Mouse (Mus musculus) T-helper 17 cell (primary cell): ENCODE measurements around the gene Ypel3.

Source experiments
- in situ Hi-C, 2 experiments: fragments of 300-600 bp; cut with MboI, MseI; formaldehyde crosslinking; loops; 1 replicate in 1 of 2; 2 replicates in 1 of 2; pipeline ENCODE4 v1.15.1; 2025; ENCODE audit warnings: high pct_unique_total_duplicates in 2 of 2

Ypel3 gene

DNA sequence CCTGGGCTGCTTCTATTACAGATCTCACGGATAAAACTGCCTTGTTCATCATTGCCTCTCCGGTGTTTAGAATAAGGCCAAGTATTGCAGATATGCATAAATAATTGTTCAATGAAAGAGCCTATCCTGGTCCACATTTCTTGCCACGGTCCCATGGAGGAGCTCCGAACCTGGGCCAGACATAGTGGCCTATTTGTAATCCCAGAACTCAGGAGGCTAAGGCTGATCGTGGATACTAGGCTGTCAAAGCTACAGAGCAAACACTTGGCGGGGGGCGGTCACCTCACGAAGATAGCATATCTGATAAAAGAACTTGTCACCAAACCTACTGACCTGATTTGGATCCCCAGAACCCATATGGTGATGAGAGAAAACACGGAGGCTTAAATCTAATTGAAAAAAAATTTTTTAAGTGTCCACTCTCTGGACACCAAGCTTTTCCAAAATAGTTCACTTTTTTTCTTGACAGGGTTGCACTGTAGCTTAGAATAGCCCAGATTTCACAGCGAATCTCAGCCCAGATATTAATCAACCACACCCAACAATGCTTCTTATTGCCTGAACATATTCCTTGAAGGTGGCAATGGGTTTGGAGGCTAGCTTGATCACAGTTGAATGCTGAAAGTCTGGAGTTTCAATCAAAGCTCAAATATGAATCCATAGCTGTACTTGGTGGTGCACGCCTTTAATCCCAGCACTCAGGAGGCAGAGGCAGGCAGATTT lies 16.1 kb downstream of the Ypel3 start:
- in situ Hi-C loops: loop anchor here (5.0 to 10.0 kb wide), 2 partner anchors 316 to 422 kb away; partner anchors contain the start of gene Sh2b1 (in 1 of the 2)

DNA sequence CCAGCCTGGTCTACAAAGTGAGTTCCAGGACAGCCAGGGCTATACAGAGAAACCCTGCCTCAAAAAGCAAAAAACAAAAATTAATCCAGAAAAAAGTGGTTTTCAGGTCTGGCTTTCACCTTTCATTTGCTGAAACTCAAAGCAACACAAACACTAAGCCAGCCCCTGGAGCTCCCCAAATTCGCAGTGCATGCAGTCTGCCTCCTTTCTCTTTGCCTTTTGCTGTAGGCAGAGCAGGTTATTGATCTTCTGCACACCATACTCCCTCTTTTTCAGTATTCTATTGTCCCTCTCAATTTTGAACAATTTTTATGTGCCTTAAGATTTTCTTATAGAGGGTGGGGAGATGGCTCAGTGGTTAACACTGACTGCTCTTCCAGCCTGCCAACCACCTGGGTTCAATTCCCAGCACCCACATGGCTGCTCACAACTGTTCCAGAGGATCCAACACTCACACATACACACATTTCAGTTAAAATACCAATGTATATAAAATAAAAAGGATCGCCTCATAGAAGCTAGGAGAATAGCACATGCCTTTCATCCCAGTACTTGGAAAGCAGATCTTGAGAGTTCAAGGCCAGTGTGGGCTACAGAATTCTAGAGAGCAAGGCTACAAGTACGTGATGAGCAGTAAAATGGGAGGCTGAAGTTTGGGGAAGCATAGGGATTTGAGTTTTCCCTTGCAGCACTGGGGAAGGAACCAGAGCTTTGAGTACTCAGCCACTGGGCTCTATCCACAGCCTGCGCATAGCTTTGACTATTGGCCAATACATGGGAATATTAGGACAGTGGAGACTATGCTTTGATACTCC lies 16.9 kb downstream of the Ypel3 start:
- in situ Hi-C loops: loop anchor here (5.0 to 10.0 kb wide), 2 partner anchors 316 to 421 kb away; partner anchors contain the start of gene Sh2b1 (in 1 of the 2)

DNA sequence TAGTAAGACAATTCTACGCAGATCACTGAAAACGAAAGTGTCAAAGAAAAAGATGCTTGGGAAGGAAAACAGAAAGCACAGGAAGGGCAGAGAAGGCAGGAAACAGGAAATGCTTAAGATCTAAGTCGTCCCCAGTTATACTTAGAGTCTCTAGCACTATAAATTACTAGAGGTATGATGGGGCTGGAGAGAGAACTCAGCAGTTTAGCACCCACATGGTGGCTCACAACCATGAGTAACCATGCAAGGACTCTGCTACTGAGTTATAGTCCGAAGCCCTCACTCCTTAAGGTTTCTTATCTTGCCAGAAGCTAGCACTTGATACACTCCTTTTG lies 17.5 kb downstream of the Ypel3 start:
- in situ Hi-C loops: loop anchor here (5.0 to 10.0 kb wide), 2 partner anchors 317 to 421 kb away; partner anchors contain the start of gene Sh2b1 (in 1 of the 2)

DNA sequence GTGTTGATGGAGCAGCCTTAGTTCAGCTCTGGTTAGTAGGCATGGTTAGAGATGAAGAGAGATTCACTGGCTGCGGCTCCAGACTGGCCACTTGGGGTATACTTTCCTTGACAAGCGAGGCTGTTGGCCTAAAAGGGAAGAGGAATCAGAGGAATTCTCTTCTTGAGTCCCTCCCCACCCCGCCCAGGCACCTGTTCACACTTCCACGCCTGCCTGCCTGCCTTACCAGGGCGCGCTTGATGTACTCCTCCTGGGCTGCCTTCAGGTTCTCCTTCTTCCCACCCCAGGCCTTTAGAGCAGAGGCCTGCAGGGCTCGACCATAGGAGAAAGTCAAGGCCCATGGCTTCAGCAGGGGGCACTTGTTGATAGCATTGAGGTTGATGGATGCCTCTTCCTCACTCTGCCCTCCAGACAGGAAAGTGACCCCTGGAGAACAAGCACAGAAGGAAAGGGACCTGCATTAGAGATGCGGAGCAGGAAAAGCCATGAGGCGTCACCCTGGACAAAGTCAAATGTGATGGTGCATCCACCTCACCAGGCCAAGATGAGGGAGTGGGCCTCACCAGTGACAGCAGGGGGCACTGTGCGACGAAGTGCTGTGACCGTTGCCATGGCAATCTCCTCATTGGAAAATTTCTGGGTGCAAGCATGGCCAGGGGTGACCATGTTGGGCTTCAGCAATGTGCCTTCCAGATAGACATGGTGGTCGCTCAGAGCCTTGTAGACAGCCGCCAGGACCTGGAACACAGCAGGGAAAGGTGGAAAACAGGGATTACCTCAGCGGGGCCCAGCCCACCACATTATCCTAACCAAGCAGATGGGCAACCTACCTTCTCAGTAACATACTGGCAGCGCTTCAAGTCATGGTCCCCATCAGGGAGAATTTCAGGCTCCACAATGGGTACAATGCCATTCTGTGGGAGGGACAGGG lies 18.9 kb downstream of the Ypel3 start:
- in situ Hi-C loops: loop anchor here in 1 of 2 experiments (10.0 kb wide), 1 partner anchor 419 kb away; no protein-coding TSS in a partner anchor

DNA sequence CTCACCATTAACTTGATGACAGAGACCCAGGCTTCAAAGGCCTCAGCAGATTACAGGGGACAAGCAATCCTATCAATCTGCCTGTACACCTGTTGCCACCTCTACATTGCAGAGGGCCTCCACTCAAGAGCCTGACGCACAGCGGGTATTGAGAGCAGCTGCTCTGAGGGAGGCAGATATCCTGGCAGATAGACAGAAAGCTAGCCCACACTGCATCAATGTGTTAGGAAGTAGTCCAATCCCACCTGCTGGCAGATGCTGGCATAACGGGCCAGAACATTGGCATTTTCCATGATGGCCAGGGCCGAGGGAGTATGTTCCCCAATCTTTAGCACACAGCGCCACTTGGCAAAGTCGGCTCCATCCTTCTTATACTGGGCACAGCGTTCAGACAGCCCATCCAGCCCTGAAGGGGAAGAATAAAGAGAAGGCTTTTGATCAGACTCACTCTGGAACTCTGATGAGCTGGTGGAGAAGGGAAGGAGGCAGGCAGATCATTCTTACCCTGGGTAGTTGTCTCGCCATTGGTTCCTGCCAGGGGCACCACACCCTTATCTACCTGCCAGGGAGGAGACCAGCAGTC lies 19.7 kb downstream of the Ypel3 start:
- in situ Hi-C loops: loop anchor here in 1 of 2 experiments (10.0 kb wide), 1 partner anchor 418 kb away; no protein-coding TSS in a partner anchor

DNA sequence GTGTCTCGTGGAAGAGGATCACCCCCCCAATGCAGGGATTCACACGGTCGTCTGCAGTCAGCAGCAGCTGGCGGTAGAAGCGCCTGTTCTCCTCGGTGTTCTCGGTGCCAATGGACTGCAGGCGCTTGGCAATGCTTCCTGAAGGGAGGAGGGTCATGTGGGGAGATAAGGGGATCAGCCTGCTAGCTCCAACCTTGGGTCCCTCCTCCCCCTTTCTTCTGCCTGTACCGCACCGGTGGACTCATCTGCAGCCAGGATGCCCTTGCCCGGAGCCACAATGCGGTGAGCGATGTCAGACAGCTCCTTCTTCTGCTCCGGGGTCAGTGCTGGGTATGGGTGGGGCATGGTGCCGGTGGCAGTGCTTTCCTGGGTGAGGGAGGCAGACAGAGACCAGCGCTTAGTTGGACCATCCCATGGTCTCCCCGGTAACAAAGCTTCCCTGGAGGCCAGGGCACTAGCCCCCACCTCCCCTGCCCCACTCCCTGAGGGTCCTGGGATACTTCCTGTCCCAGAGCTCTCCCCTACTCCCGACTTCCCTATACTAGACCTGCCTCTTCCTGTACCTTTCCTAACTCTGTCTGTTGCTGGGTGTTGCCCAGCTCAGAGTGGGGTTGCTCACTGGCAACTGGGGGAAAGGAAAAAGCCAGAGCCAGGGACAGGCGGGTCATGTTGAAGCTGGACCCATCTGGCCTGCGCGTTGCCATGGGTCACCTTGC lies 20.8 kb downstream of the Ypel3 start, which contains the start of gene Fam57b:
Gene Fam57b (plus strand): TSS at position 258 of the 716 bp plus-strand sequence.
- in situ Hi-C loops: loop anchor here in 1 of 2 experiments (10.0 kb wide), 1 partner anchor 417 kb away; no protein-coding TSS in a partner anchor

DNA sequence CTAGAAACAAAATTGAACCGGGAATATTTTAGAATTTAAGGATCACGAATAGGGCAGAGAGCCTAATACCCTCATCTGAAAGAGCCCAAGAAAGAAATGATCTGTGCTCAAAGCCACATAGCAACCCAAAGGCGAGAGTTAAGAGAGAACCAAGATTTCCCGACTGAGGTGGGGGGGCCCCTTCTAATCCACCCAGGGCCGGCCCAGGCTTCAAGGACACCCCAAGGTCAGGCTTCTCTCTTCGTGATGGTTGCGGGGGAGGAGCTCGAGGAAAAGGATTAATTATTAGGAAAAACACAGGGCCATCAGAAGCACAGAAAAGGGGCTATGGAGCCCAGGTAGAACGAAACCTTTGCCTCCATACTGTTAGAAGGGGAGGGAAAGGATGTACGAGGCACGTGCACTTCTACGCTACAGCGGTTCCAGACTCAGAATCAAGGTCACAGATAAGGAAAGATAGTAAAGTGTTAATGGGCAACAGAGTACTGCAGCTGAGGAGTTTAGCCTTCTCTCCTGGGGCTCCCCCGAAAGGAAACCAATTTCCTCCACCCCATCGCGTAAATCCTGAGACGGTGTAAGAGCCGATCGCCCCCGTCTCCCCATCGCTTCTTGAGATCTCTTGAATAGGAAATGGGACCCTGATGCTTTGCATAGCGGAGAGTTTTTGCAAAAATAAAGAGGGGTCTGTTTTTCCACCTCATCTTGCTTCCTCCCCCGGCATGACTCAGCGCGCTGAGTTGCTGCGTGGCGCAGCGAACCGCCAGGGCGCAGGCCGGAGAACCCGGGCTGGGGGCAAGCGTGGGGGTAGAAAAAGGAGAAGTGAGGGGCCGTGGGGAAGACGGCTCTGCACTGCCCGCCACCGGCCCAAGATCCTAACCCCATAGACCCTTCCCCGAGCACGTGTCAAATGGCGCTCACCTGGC lies 21.6 kb downstream of the Ypel3 start:
- in situ Hi-C loops: loop anchor here in 1 of 2 experiments (10.0 kb wide), 1 partner anchor 416 kb away; no protein-coding TSS in a partner anchor

DNA sequence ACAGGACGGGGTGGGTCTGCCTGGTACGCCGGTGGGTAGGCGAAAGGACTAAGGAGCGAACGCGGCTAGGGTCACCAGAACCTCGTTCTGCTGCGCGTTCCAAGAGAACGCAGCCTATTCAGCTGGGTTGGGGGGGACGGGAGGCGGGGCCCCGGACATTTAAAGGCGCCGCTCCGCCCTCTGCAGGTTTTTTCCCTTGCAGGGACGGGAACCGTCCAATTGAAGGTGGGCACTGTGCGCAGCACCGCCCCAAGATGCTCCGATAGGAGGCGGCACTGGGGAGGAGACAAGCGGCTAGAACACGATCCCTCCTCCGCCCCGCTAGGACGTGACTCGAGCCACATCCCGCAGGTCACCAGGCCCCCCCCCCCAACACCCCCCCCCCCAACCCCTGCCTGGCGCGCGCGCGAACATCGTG lies 22.3 kb downstream of the Ypel3 start:
- in situ Hi-C loops: loop anchor here in 1 of 2 experiments (10.0 kb wide), 1 partner anchor 416 kb away; no protein-coding TSS in a partner anchor

DNA sequence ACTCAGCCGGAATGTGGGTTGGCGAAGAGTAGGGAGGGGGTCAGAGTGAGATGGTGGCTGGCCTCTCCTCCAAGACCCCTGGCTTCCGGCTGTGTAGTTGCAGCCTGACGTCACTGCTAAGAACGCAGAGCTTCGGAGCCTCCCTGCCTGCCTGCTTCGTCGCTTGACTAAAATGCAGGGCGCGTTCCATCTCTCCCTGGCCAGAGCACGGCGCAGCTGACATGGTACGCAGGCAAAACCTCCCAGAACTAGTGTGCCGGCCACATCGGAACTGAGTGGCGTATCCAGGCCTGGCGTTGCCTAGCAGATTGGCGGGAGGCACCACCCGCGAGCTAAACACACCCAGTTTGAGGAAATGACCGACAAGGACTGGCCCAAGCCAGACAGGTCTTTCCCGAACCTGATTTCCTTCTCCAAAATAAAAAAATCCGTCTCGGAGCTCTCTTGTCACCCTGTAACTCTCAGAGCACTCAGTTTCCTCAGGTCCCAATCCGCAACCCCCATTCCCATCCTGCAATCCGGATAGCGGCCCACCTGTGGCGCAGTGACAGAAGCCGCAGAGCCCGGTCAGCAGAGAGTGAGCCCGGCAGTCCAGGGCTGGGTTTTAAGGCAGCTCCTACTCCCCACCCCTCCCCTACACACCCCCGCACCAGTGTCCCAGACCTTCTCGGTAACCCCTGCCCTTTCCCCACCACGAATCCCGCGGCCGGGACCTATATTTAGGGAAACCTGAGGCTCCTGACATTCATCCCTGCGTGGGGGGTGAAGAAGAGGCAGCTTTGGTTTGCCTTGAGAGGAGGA lies 22.9 kb downstream of the Ypel3 start:
- in situ Hi-C loops: loop anchor here in 1 of 2 experiments (10.0 kb wide), 1 partner anchor 415 kb away; no protein-coding TSS in a partner anchor

DNA sequence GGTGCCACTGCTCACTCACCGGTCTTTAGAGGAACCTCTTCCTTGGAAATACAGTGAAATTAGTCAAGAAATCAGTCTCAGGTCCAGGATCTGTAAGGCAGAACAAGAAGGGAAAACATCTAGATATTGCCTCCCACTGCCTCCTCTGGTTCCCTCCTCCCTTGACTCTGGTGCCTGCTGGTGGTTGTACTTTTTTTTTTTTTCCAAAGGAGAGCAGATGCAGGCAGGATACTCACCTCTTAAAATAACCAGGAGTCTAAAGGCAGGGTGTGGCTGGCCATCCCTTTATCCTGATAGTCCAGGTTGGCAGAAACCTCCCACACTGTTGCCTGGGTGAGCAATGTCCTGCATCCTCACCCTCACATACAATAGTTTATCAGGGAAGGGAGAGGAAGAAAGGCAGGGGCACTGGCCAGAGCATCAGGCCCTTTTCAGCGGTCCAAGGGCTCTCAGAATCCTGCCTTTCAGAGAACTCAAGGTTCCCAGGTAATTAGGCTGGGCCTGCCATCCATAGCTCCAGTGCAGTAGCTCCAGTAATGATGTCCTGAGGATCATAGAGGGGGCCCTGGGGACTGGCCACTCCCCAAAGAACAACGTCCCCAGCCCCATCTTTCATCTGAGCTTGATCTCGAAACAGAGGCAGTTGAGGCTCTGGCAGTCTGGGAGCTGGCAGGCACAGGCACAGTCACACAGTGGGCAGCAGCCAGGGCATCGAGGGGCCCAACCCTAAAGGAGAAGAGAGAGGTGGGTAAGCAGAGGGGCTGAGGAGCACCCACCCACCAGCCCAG lies 23.7 kb downstream of the Ypel3 start:
- in situ Hi-C loops: no loop called here

DNA sequence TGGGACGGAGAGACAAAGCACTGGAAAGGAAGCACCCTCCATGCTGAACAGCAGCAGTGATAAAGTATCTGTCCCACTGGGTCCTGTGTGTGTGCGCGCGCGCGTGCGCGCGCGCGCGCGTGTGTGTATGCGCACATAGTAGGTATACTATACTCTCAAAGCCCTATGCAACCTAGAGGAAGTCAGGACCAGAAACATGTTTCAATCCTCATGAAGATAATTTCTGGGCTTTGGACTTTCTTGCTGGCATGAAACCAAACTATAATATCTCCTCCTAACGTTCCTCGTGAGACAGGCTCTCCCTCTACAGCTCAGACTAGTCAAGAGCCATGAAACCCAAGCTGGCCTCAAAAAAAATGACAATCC lies 24.3 kb downstream of the Ypel3 start:
- in situ Hi-C loops: no loop called here

DNA sequence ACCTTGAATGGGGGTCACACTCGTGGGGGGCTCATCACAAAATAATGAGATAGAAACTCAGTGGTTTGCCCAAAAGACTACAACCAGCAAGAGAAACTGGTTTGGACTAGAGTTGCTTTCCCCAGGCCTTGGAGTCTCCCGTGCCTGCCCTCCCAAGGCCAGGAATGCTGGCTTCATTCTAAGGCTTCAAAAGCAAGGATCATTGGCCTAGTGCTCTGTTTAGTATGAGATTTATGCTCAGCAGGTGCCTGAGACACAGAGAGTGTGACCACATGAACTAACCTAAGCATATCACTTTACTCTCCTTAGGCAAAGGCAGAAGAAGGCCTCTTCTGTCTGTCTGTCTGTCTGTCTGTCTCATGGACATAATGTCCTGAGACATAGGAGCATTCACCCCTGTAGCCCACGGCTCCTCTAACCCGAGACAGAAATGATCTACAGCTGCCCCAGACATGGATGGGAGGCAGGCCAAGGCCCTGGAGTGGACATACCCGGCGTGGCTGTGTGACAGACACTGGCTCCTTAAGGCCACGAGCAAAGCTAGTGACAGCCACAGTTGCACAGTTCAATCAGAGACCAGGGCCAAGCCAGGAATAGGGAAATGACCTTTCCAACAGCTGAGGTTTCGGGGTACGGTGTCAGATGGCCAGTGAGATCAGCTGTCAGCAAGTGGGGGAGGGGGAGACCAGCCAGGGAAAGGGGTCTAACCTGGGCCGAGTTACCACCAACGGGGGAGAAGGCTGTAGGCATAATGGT lies 25.6 kb downstream of the Ypel3 start:
- in situ Hi-C loops: no loop called here

DNA sequence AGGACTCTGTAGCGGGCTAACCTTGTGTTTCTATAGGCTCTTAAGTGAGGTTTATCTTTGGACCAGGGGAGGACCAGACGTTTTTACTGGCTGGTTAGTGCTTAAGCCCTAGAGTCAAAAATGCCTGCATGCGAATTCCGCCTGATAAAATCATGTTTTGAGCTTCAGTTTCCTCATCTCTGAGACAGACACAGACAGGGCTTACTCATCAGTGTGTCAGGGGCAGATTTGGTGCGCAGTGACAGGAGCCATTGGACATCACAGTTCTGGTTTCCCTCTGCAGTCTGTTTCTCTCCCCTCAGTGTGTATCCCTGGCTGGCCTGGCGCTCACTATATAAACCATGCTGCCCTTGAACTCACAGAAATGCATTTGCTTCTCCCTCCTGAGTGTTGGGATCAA lies 26.4 kb downstream of the Ypel3 start:
- in situ Hi-C loops: no loop called here

DNA sequence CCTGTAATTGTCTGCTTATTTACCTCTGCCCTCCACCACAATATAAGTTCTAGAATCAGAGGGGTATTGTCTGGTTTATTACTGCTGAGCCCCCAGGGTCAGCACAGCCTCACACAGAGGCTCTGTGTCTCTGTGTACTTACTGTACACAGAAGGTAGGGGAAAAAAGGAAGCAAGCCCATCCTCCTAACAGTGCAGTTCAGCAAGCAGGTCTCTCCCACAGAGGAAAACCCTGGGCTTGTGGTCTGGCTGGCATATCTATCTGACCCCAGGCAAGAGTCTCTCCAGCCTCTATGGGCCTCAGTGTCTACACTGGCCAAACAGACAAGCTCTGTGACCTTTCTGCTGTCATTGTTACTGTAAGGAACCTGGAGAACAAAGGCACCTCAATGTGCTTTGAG lies 27.0 kb downstream of the Ypel3 start:
- in situ Hi-C loops: no loop called here

DNA sequence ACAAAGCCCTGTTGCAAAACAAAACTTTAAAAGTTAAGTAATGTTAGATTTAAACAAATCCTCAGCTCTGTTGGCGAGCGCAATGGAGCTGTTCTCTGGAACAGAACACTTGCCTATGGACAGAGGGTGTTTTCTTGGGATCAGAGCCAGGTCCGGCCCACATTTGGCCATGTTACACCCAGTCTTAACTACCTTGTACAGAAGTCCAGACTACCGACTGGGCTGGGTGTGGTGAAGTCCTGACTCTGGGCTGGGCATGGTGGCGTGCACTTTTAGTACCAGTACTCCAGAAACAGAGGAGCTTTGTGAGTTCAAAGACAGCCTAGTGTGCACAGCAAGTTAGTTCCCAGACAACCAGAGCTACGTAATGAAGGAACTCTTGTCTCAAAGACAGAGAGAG lies 30.2 kb downstream of the Ypel3 start:
- in situ Hi-C loops: no loop called here

DNA sequence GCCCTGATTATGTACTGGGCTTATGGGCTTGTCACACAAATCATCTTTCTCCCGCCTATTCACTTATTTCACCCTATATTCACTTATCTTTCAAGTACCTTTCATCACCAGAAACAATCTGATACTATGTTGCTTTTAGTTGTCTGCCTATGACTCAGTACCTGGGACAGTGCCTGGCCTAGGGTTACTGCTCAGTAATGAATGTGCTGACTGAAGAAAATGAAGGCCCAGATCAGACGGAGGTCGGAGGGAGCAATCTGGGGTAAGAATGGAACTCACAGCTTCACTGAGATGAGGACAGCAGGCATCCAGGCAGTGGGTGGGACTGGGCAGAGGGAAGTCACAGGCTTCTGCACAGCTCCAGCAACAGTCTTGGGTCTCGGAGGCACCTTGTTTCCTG lies 30.6 kb downstream of the Ypel3 start:
- in situ Hi-C loops: no loop called here
